23 mouse cellular contexts compared by ENCODE assay signal in genomic region chr12:88931713-88932112, GRCm38 (mm10).
DNase-seq lines count a peak whose midpoint lies in the region; ATAC-seq lines count a peak whose summit lies in the region.
"Had no signal": no experiment of that assay in that cellular context is flagged by ENCODE, and none has a peak within 500 bp of the region (broad histone marks: within the 10 kb centered on the region; RNA-seq: fewer than 3 reads in every experiment).

No protein-coding gene starts in this region.

- H3K27me3 ChIP-seq in kidney, embryonic 16.5 days (ENCODE audit: insufficient read depth, low read length), result no peaks in the 10 kb centered on the region
- H3K27me3 ChIP-seq: forebrain, embryonic 12.5 days; heart, embryonic 15.5 days; limb, embryonic 15.5 days; liver, embryonic 15.5 days; neural tube, embryonic 12.5 days; Patski had no signal

- no peaks in the 10 kb centered on the region for H3K4me1 ChIP-seq in kidney, embryonic 16.5 days (ENCODE audit: insufficient read depth, low read length)
- H3K4me1 ChIP-seq: forebrain, embryonic 12.5 days; heart, embryonic 15.5 days; limb, embryonic 15.5 days; liver, embryonic 15.5 days; neural tube, embryonic 12.5 days had no signal

- intact Hi-C loops in gastrocnemius, postnatal 36 days (cut with DNase I), result no loop called here

- no peak overlapping the region for H3K4me2 ChIP-seq in kidney, embryonic 16.5 days (replicated peaks; ENCODE audit: low read depth, low read length)
- H3K4me2 ChIP-seq: forebrain, embryonic 12.5 days; heart, embryonic 15.5 days; limb, embryonic 15.5 days; liver, embryonic 15.5 days; midbrain, embryonic 11.5 days; neural tube, embryonic 12.5 days had no signal

- no peak overlapping the region for H3K4me3 ChIP-seq in kidney, embryonic 16.5 days (ENCODE audit: low read length)
- H3K4me3 ChIP-seq: forebrain, embryonic 12.5 days; heart, embryonic 15.5 days; layer of hippocampus, adult 2 months; limb, embryonic 15.5 days; liver, embryonic 15.5 days; neural tube, embryonic 12.5 days had no signal

- no peak for ATAC-seq in cerebellum, adult (ENCODE audit: insufficient number of reproducible peaks, low FRiP score, low TSS enrichment)
- no peak for ATAC-seq in kidney, embryonic 16.5 days (ENCODE audit: low FRiP score, low TSS enrichment)
- ATAC-seq: CD4-positive, CD25-positive, alpha-beta regulatory T cell, adult 4 months; intestine, embryonic 16.5 days; Patski had no signal

- H3K9me3 ChIP-seq in kidney, embryonic 16.5 days (ENCODE audit: low read length), result no peaks in the 10 kb centered on the region
- H3K9me3 ChIP-seq: forebrain, embryonic 12.5 days; heart, embryonic 15.5 days; limb, embryonic 15.5 days; liver, embryonic 15.5 days; neural tube, embryonic 12.5 days had no signal

- H3K36me3 ChIP-seq in kidney, embryonic 16.5 days (ENCODE audit: insufficient read depth, low read length), result no peaks in the 10 kb centered on the region
- H3K36me3 ChIP-seq: forebrain, embryonic 12.5 days; heart, embryonic 15.5 days; limb, embryonic 15.5 days; liver, embryonic 15.5 days; neural tube, embryonic 12.5 days had no signal

- 69% methylated on average over 4 of the region's 4 CpGs for WGBS in kidney, embryonic 16.5 days

- H3K9ac ChIP-seq in kidney, embryonic 16.5 days (replicated peaks; ENCODE audit: low read length), result no peak overlapping the region
- H3K9ac ChIP-seq: forebrain, embryonic 12.5 days; heart, embryonic 15.5 days; limb, embryonic 15.5 days; liver, embryonic 15.5 days; neural tube, embryonic 12.5 days had no signal

- no peak overlapping the region for H3K27ac ChIP-seq in kidney, embryonic 16.5 days (ENCODE audit: low read length)
- H3K27ac ChIP-seq: forebrain, embryonic 12.5 days; heart, embryonic 15.5 days; layer of hippocampus, adult 2 months; limb, embryonic 15.5 days; liver, embryonic 15.5 days; macrophage; neural tube, embryonic 12.5 days had no signal

- peak; percentile 12 for DNase-seq in cerebellum, adult 11-12 months
- DNase-seq in kidney, adult 9 months, result peak; percentile 9
- DNase-seq in brain, adult 2 months (ENCODE audit: low read depth, low spot score), result peak; percentile 40
- peak; percentile 27 to 42 for DNase-seq in cerebellum, postnatal 14 days
- DNase-seq in gastrocnemius, postnatal 36 days, result no peak
- no peak for DNase-seq in testis, postnatal 14 days (ENCODE audit: low spot score)
- DNase-seq: adrenal gland, postnatal 14 days; layer of hippocampus, postnatal 36 days; thymus, adult 18-20 months; thymus, postnatal 4 days had no signal

Comparison
In these comparisons a context has a peak if more than half of its experiments do, and no peak if none do; other contexts are left out.
1. DNase-seq: peak in cerebellum, adult 11-12 months (single experiment), kidney, adult 9 months (single experiment), brain, adult 2 months (single experiment) and cerebellum, postnatal 14 days (2 of 2); none in gastrocnemius, postnatal 36 days (0 of 2) and testis, postnatal 14 days (single experiment).